Mouse (Mus musculus): Measurements from ENCODE around the gene Dcaf5. TPM values are rescaled to one million over a fixed set of nuclear protein-coding genes. Genes with fewer than 3 reads are reported as not detected.

Dcaf5 gene
- polyA plus RNA-seq, 1 experiment from 2014 or later, result 15.4 TPM

DNA sequence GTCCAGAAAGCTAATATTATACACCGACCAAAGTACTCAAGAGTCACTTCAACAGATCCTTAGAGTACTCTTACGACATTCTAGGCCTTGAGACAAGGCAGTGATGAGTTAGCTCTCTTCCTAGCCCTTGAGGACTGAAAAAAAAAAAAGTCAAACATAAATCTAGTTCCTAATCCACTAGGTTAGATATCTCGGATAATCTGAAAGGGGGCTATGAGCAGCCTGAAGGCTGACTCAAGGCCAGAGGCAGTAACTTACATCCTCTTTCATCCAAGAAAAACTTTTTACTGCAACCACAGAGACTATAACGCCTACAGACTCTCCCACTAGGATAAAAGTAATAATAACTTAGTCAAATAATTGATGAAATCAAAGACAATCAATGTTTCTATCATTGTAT, 60.7 kb downstream of the Dcaf5 start:
- no peak for ATAC-seq (ENCODE audit: insufficient number of reproducible peaks, low FRiP score, low TSS enrichment, low read depth)
- no peak overlapping the region for H3K4me2 ChIP-seq
- H3K4me3 ChIP-seq, result no peak overlapping the region
- no peak overlapping the region for H3K27ac ChIP-seq
- peaks cover 16% of the 10 kb centered on the region for H3K4me1 ChIP-seq
- peaks cover 33% of the 10 kb centered on the region for H3K36me3 ChIP-seq
- WGBS, result 93% methylated on average over 4 of the region's 4 CpGs
- no peaks in the 10 kb centered on the region for H3K9me3 ChIP-seq
- H3K9ac ChIP-seq, result no peak overlapping the region
- no peaks in the 10 kb centered on the region for H3K27me3 ChIP-seq

DNA sequence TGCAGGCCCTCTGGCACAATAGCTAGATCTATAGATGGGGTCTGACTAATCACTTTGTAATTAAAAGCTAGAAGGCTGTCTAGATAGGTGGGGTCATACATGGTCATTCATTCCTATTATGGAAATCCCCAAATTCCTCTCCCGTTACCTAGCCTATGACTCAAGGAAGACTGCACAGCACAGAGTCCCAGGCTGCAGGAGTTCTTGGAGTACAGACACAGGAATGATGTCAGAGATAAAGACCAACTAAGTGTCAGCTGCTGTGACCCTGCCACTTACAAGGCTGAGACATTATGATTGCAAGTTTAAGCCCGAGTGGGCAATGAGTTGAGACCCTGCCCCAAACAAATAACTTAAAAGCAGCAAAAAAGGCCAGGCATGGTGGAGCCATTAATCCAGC, 61.7 kb downstream of the Dcaf5 start:
- WGBS, result 85% methylated on average over 2 of the region's 2 CpGs
- peaks cover 33% of the 10 kb centered on the region for H3K36me3 ChIP-seq

DNA sequence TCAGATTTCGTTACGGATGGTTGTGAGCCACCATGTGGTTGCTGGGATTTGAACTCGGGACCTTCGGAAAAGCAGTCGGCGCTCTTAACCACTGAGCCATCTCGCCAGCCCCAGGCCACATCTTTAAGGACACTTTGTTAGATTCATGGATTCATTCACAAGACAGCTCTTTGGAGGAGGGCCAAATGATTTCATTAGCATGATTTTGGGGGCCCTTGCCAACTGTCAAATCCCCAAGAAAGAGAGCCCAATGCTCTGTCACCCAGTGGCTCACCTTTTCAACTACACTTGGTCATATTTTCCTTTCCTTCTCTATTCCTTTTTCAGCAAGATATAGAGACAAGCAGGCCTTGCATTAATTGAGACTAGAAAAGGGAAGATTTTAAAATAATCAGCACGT, 63.5 kb downstream of the Dcaf5 start:
- H3K4me3 ChIP-seq, result no peak overlapping the region
- peaks cover 38% of the 10 kb centered on the region for H3K36me3 ChIP-seq
- H3K9me3 ChIP-seq, result no peaks in the 10 kb centered on the region
- no peak overlapping the region for H3K9ac ChIP-seq
- peaks cover 9% of the 10 kb centered on the region for H3K4me1 ChIP-seq
- WGBS, result 94% methylated on average over 8 of the region's 8 CpGs
- H3K27ac ChIP-seq, result no peak overlapping the region
- ATAC-seq (ENCODE audit: insufficient number of reproducible peaks, low FRiP score, low TSS enrichment, low read depth), result no peak
- no peaks in the 10 kb centered on the region for H3K27me3 ChIP-seq
- no peak overlapping the region for H3K4me2 ChIP-seq

More for the DNA sequence above, 61.7 kb downstream of the Dcaf5 start:
- no peak overlapping the region for H3K9ac ChIP-seq
- H3K9me3 ChIP-seq, result no peaks in the 10 kb centered on the region
- H3K4me3 ChIP-seq, result no peak overlapping the region
- H3K4me2 ChIP-seq, result no peak overlapping the region
- H3K27me3 ChIP-seq, result no peaks in the 10 kb centered on the region
- no peak for ATAC-seq (ENCODE audit: insufficient number of reproducible peaks, low FRiP score, low TSS enrichment, low read depth)
- no peak overlapping the region for H3K27ac ChIP-seq
- H3K4me1 ChIP-seq, result peaks cover 9% of the 10 kb centered on the region

DNA sequence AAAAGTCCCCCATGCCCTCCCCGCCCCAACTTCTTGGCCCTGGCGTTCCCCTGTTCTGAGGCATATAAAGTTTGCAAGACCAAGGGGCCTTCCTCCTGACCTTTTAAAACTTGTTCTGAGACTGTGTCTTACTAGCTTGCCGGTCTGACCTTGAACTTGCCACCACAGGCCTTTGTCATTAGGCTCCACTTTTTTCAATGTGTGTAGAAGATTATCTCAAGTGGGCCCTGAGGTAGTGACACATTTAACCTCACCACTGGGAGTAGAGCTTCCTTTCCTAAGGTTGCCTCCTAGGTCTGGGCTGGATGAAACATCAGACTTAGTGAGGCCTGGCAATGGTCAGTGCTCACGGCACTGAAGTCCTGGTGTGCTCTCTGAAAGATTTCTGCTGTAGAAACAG, 69.2 kb downstream of the Dcaf5 start:
- Histone ChIP-seq H3K27ac (0 out of 2 replicates have a peak overlapping the region, but pooled peaks have one; percentile 87), H3K9me3 (no peaks in the 10 kb centered on the region), H3K27me3 (no peaks in the 10 kb centered on the region), H3K4me3 (no peak overlapping the region), H3K4me2 (no peak overlapping the region), H3K4me1 (peaks cover 34% of the 10 kb centered on the region), H3K9ac (no peak overlapping the region), H3K36me3 (peaks cover 18% of the 10 kb centered on the region)
- ATAC-seq (ENCODE audit: insufficient number of reproducible peaks, low FRiP score, low TSS enrichment, low read depth), result no peak
- WGBS, result 67% methylated on average over 4 of the region's 4 CpGs

DNA sequence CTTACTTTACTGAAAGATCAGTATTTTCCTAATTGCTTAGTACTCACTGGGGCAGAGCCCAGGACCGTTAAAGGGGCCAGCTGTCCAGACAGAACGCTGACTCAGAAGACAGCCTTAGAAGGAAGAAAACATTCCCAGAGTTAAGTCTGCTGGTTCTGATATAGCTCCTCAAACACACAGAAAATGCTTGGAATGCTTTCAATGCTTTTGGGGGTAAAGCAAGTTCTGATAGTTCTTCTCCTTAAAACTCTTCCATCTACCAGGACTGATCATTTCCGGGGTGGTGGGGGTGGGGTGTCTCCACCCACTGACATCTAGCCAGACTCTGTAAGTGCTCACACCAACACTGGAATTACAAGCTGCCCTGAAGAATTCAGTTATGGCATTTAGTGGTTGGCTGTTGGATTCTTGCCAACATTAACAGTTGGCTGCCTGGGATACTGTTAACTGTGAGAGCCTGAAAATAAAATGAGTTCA, 70.4 kb downstream of the Dcaf5 start:
- H3K36me3 ChIP-seq, result peaks cover 20% of the 10 kb centered on the region
- H3K9ac ChIP-seq, result no peak overlapping the region
- H3K4me2 ChIP-seq, result peak overlapping the region; percentile 8; the same call in 1 of the 2 replicates
- H3K9me3 ChIP-seq, result no peaks in the 10 kb centered on the region
- peak; percentile 72 for ATAC-seq (ENCODE audit: insufficient number of reproducible peaks, low FRiP score, low TSS enrichment, low read depth)
- no peak overlapping the region for H3K4me3 ChIP-seq
- peaks cover 29% of the 10 kb centered on the region for H3K4me1 ChIP-seq
- H3K27me3 ChIP-seq, result no peaks in the 10 kb centered on the region
- H3K27ac ChIP-seq, result peak overlapping the region; percentile 87
- WGBS, result 4% methylated on average over 3 of the region's 3 CpGs

DNA sequence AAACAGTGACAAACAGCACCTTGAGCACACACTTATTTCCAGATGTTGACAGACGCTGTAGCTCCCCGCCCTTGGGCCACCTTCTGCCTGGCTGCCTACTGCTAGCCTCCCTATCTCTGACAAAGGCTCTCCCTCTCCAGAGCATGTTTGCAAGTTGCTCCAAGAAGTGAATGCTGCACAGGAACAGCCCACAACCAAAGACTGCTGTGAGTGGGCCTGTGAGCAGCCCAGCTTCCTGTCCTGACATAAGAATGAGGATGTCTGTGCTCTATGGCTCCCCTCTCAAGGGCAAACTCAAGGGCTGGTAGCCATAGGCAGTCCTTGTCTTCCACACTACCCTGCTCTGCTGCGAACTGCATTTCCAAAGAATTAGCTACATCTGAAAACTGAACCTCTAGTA, 71.1 kb downstream of the Dcaf5 start:
- Histone ChIP-seq H3K4me2 (0 out of 2 replicates have a peak overlapping the region, but pooled peaks have one; percentile 8), H3K9ac (no peak overlapping the region), H3K4me1 (peaks cover 28% of the 10 kb centered on the region), H3K27ac (peak overlapping the region; percentile 87), H3K36me3 (peaks cover 20% of the 10 kb centered on the region), H3K27me3 (no peaks in the 10 kb centered on the region), H3K4me3 (no peak overlapping the region), H3K9me3 (no peaks in the 10 kb centered on the region)
- no peak for ATAC-seq (ENCODE audit: insufficient number of reproducible peaks, low FRiP score, low TSS enrichment, low read depth)
- 76% methylated on average over 3 of the region's 3 CpGs for WGBS

DNA sequence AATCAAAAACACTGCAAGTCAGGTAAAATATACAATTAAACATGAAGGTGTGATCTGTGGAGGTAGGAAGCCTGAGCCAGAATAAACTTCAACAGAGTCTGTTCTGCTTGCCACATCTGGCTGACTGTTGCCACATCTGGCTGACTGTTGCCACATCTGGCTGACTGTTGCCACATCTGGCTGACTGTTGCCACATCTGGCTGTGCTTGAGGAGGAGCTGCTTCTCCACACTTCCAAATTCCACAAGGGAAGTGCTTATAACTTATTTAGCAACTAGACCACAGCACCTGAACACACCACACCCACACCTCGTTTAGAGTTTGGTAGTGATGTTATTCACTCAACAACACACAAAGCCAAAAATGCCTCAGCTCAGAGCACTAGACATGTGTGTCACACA, 74.7 kb downstream of the Dcaf5 start:
- Histone ChIP-seq H3K4me3 (no peak overlapping the region), H3K9me3 (no peaks in the 10 kb centered on the region), H3K36me3 (peaks cover 14% of the 10 kb centered on the region), H3K27me3 (no peaks in the 10 kb centered on the region), H3K27ac (no peak overlapping the region), H3K4me2 (no peak overlapping the region), H3K4me1 (peaks cover 22% of the 10 kb centered on the region), H3K9ac (no peak overlapping the region)
- ATAC-seq (ENCODE audit: insufficient number of reproducible peaks, low FRiP score, low TSS enrichment, low read depth), result no peak
- 61% methylated on average over 1 of the region's 1 CpGs for WGBS

DNA sequence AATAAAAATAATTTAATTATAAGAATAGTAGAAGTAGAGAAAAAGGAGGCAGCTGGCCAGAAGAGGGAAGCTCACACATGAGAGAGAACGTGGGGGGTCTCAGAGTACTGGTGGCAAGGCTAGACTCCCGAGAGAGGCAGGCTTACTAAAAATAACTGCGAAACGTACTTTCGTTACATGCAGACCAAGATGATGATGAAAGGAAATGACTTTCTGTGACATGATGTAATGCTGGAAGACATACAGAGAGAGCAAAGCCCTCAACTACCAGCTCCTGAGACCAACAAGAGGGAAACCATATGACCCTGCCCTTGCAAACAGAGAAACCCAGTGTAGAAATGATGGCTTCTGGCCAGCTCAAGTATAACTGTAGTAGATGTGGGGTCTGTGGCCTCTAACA, 76.1 kb downstream of the Dcaf5 start:
- Histone ChIP-seq H3K9ac (no peak overlapping the region), H3K9me3 (no peaks in the 10 kb centered on the region), H3K36me3 (peaks cover 23% of the 10 kb centered on the region), H3K27ac (0 out of 2 replicates have a peak overlapping the region, but pooled peaks have one; percentile 6), H3K27me3 (no peaks in the 10 kb centered on the region), H3K4me2 (no peak overlapping the region), H3K4me3 (no peak overlapping the region), H3K4me1 (peaks cover 8% of the 10 kb centered on the region)
- peak; percentile 61; the same call in 1 of the 2 replicates for ATAC-seq (ENCODE audit: insufficient number of reproducible peaks, low FRiP score, low TSS enrichment, low read depth)
- 51% methylated on average over 5 of the region's 5 CpGs for WGBS

DNA sequence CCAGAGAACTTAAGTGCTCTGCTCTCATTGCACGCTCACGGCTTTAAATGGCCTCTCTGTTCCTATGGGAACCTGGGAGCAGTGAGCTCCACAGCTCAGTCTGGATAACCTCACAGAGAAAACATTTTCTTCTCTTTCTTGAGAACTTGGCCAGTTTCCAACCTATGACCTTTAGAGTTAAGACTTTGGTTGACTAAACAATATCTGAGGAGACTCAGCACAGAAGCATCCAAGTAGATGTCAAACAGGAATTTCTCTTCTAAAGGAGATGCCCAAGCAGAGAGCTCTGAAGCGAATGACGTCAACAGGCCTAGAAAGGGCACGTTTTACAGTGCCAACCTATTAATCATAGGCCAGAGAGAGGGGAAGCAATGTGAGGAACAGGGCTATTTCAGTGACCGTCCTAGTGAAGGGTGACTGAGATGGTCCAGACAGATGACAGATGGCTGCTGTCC, 91.6 kb downstream of the Dcaf5 start:
- Histone ChIP-seq H3K27ac (no peak overlapping the region), H3K9me3 (no peaks in the 10 kb centered on the region), H3K36me3 (peaks cover 28% of the 10 kb centered on the region), H3K4me1 (peaks cover 8% of the 10 kb centered on the region; the same call in 1 of the 2 replicates), H3K4me2 (no peak overlapping the region), H3K27me3 (no peaks in the 10 kb centered on the region), H3K4me3 (no peak overlapping the region), H3K9ac (no peak overlapping the region)
- ATAC-seq (ENCODE audit: insufficient number of reproducible peaks, low FRiP score, low TSS enrichment, low read depth), result 0 out of 2 replicates have a peak, but pooled peaks have one; percentile 52
- 58% methylated on average over 6 of the region's 6 CpGs for WGBS

DNA sequence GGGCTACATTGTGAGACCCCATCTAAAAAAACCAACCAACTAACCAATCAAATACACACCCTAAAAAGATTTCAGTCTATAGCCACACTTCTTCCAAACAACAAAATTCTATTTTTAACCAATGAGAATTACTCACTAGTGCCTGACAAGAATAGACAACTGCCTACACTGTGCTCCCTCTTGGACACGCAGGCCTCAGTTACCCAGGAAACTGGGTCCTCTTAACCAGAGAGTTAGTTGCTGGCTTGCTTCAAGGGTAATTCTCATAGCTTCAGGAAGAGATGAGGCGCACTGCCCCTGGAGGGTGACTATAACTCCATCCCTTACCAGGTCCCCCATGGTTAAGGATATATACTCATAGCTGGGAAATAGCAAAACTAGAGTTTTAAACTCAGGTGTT, 95.5 kb downstream of the Dcaf5 start:
- Histone ChIP-seq H3K9ac (no peak overlapping the region), H3K27me3 (no peaks in the 10 kb centered on the region), H3K27ac (no peak overlapping the region), H3K4me3 (no peak overlapping the region), H3K4me1 (peaks cover 8% of the 10 kb centered on the region; the same call in 1 of the 2 replicates), H3K9me3 (no peaks in the 10 kb centered on the region), H3K36me3 (peaks cover 54% of the 10 kb centered on the region), H3K4me2 (no peak overlapping the region)
- WGBS, result 93% methylated on average over 2 of the region's 2 CpGs
- no peak for ATAC-seq (ENCODE audit: insufficient number of reproducible peaks, low FRiP score, low TSS enrichment, low read depth)

DNA sequence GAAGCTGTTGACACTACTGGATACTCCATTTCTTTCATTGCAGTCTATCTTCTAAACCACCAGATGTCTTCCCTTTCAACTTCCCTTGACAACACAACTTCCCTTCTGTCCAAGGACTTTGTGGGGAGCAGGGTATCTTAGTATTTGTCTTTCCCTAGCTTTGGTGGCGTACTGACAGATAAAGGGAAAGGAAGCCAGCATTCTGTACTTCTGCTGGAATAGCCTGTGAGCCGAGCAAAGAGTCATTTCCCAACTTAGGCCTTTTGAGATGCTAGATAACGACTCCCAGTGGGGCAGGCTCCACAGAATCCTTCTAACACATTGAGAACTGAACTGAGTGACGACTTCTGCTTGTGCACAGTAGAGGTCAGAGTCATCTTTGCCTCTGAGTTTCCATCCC, 102.2 kb downstream of the Dcaf5 start:
- no peaks in the 10 kb centered on the region for H3K27me3 ChIP-seq
- H3K36me3 ChIP-seq, result peaks cover 40% of the 10 kb centered on the region
- H3K9ac ChIP-seq, result no peak overlapping the region
- H3K27ac ChIP-seq, result no peak overlapping the region
- no peaks in the 10 kb centered on the region for H3K9me3 ChIP-seq
- H3K4me3 ChIP-seq, result no peak overlapping the region
- WGBS, result 70% methylated on average over 4 of the region's 4 CpGs
- ATAC-seq (ENCODE audit: insufficient number of reproducible peaks, low FRiP score, low TSS enrichment, low read depth), result no peak
- no peak overlapping the region for H3K4me2 ChIP-seq
- H3K4me1 ChIP-seq, result no peaks in the 10 kb centered on the region; the same call in 1 of the 2 replicates

DNA sequence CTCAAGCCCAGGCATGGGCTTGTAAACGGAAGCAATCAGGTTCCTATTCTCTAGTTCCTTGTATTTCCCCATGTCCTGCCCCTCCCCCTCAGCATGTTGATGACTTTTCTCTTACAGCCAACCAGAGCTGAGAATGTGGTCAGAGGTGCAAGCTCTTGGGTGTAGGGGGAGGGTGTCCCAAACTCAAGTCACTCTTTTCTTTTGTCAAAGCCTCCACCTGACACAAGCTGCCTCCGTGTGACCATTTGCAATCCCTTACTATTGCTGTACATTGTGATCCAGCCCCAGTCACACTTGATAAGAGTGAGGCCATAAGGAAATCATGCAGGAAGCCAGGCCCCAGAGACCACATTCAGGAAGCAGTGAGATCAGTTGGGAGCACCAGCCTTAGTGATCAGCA, 104.8 kb downstream of the Dcaf5 start:
- H3K9me3 ChIP-seq, result no peaks in the 10 kb centered on the region
- H3K27ac ChIP-seq, result no peak overlapping the region
- no peaks in the 10 kb centered on the region for H3K27me3 ChIP-seq
- no peak for ATAC-seq (ENCODE audit: insufficient number of reproducible peaks, low FRiP score, low TSS enrichment, low read depth)
- H3K4me3 ChIP-seq, result no peak overlapping the region
- no peak overlapping the region for H3K4me2 ChIP-seq
- WGBS, result 36% methylated on average over 2 of the region's 2 CpGs
- no peak overlapping the region for H3K9ac ChIP-seq
- H3K4me1 ChIP-seq, result no peaks in the 10 kb centered on the region; the same call in 1 of the 2 replicates
- H3K36me3 ChIP-seq, result peaks cover 15% of the 10 kb centered on the region; the same call in 1 of the 2 replicates

DNA sequence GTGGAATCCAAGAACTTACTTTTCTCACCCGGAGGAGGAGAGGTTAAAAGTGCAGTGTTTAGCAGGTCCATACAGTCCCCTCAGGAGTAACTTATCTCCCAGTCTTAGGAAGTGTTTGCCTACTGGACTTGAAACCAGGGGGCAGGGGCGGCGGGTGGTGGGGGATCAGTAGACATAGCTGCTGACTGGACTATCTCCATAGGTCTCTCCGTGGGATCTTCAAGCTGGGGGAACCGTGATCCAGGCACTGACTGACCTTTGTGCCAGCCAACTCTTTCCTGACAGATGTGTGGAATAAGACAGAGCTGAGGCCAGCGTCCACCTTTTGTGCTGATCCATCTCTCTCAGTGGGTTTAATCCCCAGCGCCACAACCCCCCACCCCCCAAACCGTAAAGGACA, 105.6 kb downstream of the Dcaf5 start:
- Histone ChIP-seq H3K9ac (no peak overlapping the region), H3K9me3 (no peaks in the 10 kb centered on the region), H3K4me2 (no peak overlapping the region), H3K4me3 (no peak overlapping the region), H3K27ac (no peak overlapping the region), H3K27me3 (no peaks in the 10 kb centered on the region), H3K36me3 (0 out of 2 replicates have a peak, but pooled peaks cover 11% of the 10 kb centered on the region), H3K4me1 (no peaks in the 10 kb centered on the region; the same call in 1 of the 2 replicates)
- WGBS, result 84% methylated on average over 8 of the region's 8 CpGs
- ATAC-seq (ENCODE audit: insufficient number of reproducible peaks, low FRiP score, low TSS enrichment, low read depth), result no peak

Data from limb, embryonic 15.5 days (tissue).